Mouse (Mus musculus) layer of hippocampus, adult 9-10 months (tissue): ENCODE measurements around the gene Rbm20.

ENCODE experiments used
- DNase-seq: peaks from one replicate; pipeline ENCODE4 v3.0.0; 2022; ENCODE audit warnings: low spot score

Gene Rbm20

DNA sequence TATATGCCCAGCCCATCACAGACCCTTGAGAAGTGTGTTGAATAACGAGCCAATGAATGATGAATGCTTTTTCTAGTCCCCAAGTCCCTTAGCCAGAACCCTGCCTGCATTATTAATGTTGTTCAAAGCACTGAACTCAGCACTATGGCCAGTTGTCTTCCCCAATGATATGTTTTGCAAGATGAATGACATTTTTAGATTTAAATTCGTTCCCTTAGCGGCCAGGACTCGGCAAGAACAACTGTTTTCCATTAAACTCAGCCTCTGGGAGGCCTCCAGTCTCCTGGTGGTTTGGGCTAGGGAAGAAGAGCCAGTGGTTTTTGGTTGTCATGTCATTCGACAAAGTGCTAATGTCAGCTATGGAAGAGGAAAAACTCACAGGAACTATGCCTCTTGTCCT lies 204.7 kb downstream of the Rbm20 start:
- DNase-seq: no peak

GRCm38 (mm10) chr19:53885450-53885849 lies 208.3 kb downstream of the Rbm20 start:
- no peak for DNase-seq

DNA sequence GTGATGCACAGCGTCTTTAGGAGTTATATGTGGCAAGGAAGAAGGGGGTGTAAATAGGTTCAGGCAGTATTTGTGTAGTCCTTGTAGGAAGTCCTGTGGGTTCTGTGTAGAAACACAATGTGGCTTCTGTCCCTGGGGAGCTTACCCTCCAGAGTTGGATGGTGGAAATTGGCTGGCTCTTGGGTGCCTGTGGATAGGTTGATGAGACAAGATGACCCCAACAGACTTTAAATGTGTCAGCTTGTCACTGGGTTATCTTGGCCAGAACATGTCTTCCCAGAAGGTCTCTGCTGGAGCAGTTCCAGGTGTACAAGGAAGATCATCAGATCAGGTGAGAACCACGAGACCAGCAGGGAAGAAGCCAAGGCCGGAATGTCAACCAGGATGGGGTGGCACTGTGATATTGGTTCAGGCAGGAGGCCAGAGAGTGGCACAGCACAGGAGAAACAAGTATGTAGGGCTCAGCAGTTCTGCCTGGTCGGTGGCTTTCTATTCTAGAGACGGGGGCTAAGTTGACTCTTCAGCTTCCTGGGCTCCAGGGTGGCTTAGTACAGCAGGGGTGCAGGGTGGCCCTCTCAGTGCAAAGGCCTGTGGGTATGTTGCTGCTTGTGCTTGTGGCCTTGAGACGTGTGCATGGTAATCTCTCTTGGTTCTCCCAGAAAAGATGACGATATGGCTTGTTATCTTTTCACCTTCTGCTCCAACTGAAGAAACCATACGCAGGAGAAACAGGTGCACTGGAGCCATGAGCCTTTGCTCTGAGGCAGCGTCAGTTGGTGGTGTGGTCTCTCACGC lies 209.7 kb downstream of the Rbm20 start:
- no peak for DNase-seq

DNA sequence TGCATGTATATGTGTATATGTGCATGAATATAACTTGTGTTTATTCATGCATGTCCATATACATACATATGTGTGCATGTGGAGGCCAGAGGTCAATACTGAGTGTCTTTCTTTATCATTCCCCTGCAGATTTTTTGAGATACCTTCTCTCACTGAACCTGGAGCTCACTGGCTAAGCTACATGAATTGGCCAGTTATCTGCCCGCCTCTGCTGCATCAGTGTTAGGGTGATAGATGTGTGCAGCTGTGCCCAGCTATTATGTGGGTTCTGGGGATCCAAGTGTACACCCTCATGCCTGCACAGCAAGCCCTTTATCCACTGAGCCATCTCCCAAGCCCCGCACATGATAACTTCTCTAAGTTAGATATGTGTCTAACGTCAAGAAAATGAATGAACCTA lies 210.7 kb downstream of the Rbm20 start:
- no peak for DNase-seq

DNA sequence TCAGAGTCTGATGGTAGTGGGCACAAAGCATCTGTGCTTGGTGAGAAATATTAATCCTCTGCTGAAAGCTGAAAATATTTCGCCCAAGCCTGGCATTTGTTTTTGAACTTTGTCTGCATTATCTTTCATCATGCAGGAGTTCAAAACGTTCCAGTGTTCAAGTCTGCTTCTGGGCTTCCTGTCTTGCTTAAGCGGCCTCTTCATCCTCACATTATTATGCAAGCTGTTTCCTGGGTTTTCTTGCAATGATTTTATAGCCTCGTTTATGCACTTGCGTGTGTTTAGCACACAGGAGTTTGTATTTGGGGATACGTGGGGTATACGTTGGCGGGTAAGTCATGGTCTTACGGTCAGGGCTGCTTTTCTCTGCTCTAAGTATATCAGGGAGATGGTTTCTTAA lies 211.2 kb downstream of the Rbm20 start:
- no peak for DNase-seq

DNA sequence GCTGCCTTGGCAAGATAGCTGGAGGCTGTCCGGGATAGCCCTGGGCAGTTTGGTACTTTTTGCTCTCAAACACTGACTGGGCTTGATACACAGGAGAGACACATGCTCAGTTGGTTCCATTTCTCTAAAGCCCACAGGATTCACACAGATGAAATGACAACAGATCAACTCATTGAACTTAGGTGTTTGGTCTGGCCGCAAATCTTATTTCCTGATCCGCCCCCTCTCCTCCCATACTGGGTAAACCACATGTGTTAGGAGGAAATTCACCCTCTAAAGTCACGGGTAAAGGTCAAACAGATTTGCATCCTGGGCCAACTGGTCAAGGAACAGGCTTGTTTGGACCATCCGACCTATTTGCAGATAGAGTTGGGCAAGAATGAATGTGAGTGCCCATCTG lies 212.4 kb downstream of the Rbm20 start:
- DNase-seq: no peak

GRCm38 (mm10) chr19:53890274-53890673 lies 213.2 kb downstream of the Rbm20 start:
- DNase-seq: no peak

- DNase-seq: no peak
Measured at GRCm38 (mm10) chr19:53890781-53891251, 213.7 kb downstream of the Rbm20 start.

GRCm38 (mm10) chr19:53891569-53891968 lies 214.5 kb downstream of the Rbm20 start:
- no peak for DNase-seq

DNA sequence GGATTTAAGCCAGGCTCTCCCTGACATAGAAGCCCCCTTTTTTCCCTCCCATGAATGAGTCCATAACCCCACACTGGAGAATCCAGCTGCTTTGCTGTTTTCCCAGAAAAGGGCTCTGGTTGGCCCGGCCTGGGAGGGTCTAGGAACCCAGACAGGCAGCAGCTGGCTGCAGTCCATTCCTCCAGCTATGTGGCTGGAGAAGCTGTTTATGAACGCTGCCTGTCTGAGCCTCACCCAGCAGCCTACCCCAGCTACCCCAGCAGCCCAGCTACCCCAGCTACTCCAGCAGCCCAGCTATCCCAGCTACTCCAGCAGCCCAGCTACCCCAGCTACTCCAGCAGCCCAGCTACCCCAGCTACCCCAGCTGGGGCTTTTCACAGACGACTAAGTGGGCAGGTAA lies 215.0 kb downstream of the Rbm20 start, which contains the start of gene Pdcd4:
Pdcd4 (plus strand) TSS at position 171 of the 400 bp plus-strand sequence.
- no peak for DNase-seq

DNA sequence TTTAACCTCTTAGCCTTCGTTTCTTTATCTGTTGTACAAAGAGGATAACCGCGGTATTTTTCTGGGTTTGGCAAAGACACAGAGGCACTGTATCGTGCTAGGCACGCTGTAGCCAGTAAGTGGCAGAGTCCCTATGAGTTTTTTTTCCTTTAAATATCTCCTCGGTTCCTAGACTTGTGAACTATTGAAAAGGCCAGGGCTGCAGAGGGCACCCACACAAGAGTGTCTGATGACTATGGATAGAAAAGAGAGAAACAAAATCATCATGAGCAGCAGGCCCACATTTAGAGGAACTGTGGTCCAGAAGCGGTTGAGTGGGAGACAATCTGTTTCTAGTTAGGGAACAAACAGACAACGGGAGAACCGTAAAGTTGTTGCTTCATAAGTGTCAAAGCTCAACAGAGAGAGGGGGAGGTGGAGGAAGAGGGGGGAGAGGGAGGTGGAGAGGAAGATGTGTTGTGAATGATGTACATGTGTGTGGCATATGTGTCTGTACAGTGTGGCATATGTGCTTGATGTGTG lies 215.8 kb downstream of the Rbm20 start:
- DNase-seq: peak; percentile 40

DNA sequence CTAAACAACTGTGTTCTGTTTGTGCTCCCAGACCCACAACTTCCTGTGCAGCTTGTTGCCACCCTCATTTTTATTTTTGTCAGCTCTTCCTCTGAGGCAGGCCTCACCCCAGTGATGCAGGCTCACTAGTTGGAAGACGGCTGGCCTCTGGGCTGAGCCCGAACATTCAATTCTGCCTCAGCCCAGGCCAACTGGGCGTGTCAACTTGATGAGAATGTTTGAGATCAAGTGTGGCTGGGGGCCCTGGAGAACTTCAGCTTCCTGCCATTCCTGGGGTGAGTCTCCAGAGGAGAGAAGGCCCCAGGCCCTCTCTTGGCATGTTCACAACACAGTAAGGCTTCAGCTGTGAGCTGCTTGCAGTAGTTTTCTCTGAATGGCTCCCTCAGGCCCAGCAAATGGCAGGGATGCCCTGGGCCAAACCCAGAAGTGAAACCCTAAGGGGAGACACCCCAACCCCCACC lies 216.6 kb downstream of the Rbm20 start:
- DNase-seq: no peak

- DNase-seq: no peak
Measured at GRCm38 (mm10) chr19:53894538-53895121, 217.5 kb downstream of the Rbm20 start.

GRCm38 (mm10) chr19:53898046-53898445 lies 220.9 kb downstream of the Rbm20 start:
- no peak for DNase-seq

GRCm38 (mm10) chr19:53898498-53898897 lies 221.4 kb downstream of the Rbm20 start:
- DNase-seq: no peak

DNA sequence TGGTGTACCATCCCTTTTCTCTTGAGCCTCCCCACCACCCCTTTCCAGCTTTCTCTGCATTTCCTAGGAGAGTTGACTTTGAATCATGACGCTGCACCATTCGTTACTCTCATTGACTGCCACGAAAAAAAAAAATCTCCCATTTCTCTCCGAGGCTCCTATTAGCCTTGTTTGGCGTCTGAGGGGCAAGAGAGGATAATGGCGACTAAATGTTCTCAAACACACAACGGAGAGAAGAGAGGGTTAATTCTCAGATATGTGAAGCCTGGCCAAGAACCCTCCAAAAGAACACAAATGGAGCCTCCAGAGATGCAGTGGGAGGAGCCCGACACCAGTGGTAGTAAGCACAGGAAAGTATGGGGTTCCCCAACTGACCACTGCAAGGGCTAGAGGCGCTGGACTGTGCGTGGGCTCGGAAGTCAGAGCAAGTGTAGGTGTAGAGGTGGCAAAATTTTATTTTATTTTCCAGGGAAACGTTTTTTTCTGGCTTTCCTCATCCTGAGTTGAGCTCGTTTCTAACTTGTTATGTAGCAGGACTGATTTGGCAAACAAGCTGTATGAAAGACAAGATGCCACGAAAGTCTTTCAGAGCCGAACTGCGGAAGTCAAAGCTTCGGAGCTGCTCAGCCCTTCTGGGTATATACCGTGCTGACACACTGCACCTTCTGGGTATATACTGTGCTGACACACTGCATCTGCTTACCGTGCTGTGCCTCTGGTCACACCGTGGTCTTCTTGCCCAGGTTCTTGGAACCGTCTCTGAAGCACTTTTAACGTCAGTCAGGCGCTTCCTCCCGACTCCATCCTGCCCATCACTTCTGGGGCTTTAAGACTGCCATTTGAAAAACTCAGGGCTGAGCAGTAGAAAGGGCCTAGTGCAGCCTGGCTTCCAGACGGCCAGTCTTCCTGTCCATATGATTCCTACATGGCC lies 222.1 kb downstream of the Rbm20 start:
- no peak for DNase-seq

DNA sequence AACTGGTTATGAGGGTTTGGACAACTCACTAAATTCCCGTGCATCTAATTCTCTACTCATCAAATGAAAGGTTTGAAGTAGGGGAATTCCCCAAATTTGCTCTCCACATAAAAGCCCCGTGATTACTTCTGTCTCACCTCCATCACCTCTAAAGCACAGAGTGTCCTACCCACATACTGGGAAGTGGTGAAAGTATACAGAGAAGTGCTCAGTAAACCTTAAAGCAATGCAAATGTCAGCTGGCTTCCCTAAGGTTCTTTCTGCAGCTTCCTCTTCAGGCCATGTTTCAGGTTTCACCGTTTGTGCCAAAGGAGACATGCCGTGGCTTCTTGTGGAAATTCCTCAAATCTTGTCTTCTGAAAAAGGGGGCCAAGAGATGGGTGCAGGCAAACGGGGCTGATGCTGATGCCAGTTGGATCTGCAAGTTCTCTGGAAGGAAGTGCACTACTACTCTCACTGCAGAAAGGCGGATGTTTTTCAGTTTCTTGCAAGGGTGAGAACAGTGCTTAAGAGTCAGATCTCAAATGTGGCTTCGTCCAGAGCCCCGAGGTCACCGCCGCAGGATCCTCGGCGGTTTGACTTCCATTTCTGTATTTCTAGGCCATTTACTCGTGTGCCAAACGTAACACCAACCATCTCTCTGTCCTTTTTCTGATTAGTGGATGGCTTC lies 223.0 kb downstream of the Rbm20 start:
- no peak for DNase-seq

GRCm38 (mm10) chr19:53901931-53902738 lies 225.0 kb downstream of the Rbm20 start:
- no peak for DNase-seq

- DNase-seq: peak; percentile 80
Measured at GRCm38 (mm10) chr19:53902739-53903487, 225.8 kb downstream of the Rbm20 start.
